Mouse (Mus musculus): Measurements from ENCODE around the gene Srrm2. TPM values are rescaled to one million over a fixed set of nuclear protein-coding genes. Genes with fewer than 3 reads are reported as not detected.

Srrm2 gene
- polyA plus RNA-seq, 1 experiment: 439 TPM

GRCm38 (mm10) chr17:23868513-23868912 is 78.2 kb downstream of the Srrm2 start:
- no peak for TF ChIP-seq CTCF (IDR thresholded peaks at IDR 0.05; ENCODE audit: extremely low read depth, insufficient read length, insufficient replicate concordance, low read depth, low read length)
- no peak for TF ChIP-seq POLR2A (IDR thresholded peaks at IDR 0.05; ENCODE audit: low read depth, low read length)
- whole genome bisulfite sequencing: 93% methylated on average over 11 of the region's 11 CpGs
- no peaks in the 10 kb centered on the region for H3K36me3 ChIP-seq (ENCODE audit: control insufficient read depth, insufficient read depth, low read length)
- no peak overlapping the region for H3K4me3 ChIP-seq (ENCODE audit: low read depth, low read length)
- no peak overlapping the region for H3K27ac ChIP-seq (ENCODE audit: insufficient read depth, low read depth, low read length)
- H3K4me1 ChIP-seq (ENCODE audit: control insufficient read depth, insufficient read depth, insufficient read length, low read length): peaks cover 3% of the 10 kb centered on the region; the same call in 1 of the 2 replicates
- H3K27me3 ChIP-seq (ENCODE audit: control insufficient read depth, insufficient read depth, low read length): no peaks in the 10 kb centered on the region

Other genes starting within 250 kb of the Srrm2 start
- 6.4 and 7.8 TPM in 2 replicates for gene Zfp213, start 226.3 kb upstream of the Srrm2 start, polyA plus RNA-seq (2012; rRNA removed)
- gene Zfp13, start 191.0 kb upstream of the Srrm2 start, polyA plus RNA-seq (2012; rRNA removed): 5.4 and 6.8 TPM in 2 replicates
- gene Zscan10, start 189.7 kb upstream of the Srrm2 start, polyA plus RNA-seq (2012; rRNA removed): not detected in 2 replicates
- 1.5 and 1.6 TPM in 2 replicates for gene Mmp25, start 145.3 kb upstream of the Srrm2 start, polyA plus RNA-seq (2012; rRNA removed)
- gene Bicdl2, start 130.0 kb upstream of the Srrm2 start, polyA plus RNA-seq (2012; rRNA removed): 5.2 and 6.0 TPM in 2 replicates
- gene Hcfc1r1, start 116.9 kb upstream of the Srrm2 start, polyA plus RNA-seq (2012; rRNA removed): 106 and 251 TPM in 2 replicates
- gene Thoc6, start 116.7 kb upstream of the Srrm2 start, polyA plus RNA-seq (2012; rRNA removed): 12.4 and 19.8 TPM in 2 replicates
- 27.9 and 30.9 TPM in 2 replicates for gene Tnfrsf12a, start 113.1 kb upstream of the Srrm2 start, polyA plus RNA-seq (2012; rRNA removed)
- 0.10 and 0.95 TPM in 2 replicates for gene Cldn6, start 111.3 kb upstream of the Srrm2 start, polyA plus RNA-seq (2012; rRNA removed)
- gene Cldn9, start 106.5 kb upstream of the Srrm2 start, polyA plus RNA-seq (2012; rRNA removed): 0.10 and 1.5 TPM in 2 replicates
- not detected in 2 replicates for gene 1520401A03Rik, start 67.7 kb upstream of the Srrm2 start, polyA plus RNA-seq (2012; rRNA removed)
- 25.0 and 42.3 TPM in 2 replicates for gene Pkmyt1, start 64.2 kb upstream of the Srrm2 start, polyA plus RNA-seq (2012; rRNA removed)
- gene Paqr4, start 49.7 kb upstream of the Srrm2 start, polyA plus RNA-seq (2012; rRNA removed): 112 and 152 TPM in 2 replicates
- gene Kremen2, start 44.7 kb upstream of the Srrm2 start, polyA plus RNA-seq (2012; rRNA removed): 1.5 and 2.9 TPM in 2 replicates
- 16.5 and 34.1 TPM in 2 replicates for gene Flywch1, start 18.9 kb upstream of the Srrm2 start, polyA plus RNA-seq (2012; rRNA removed)
- 6.3 and 6.6 TPM in 2 replicates for gene Flywch2, start 4.5 kb upstream of the Srrm2 start, polyA plus RNA-seq (2012; rRNA removed)
- 352 and 591 TPM in 2 replicates for gene Elob, start 38.6 kb downstream of the Srrm2 start, polyA plus RNA-seq (2012; rRNA removed)
- 0.27 and 0.77 TPM in 2 replicates for gene Prss33, start 45.5 kb downstream of the Srrm2 start, polyA plus RNA-seq (2012; rRNA removed)
- 166 and 292 TPM in 2 replicates for gene Prss32, start 53.3 kb downstream of the Srrm2 start, polyA plus RNA-seq (2012; rRNA removed)
- gene Prss41, start 53.6 kb downstream of the Srrm2 start, polyA plus RNA-seq (2012; rRNA removed): 0.56 and 3.4 TPM in 2 replicates
- gene Prss21, start 77.5 kb downstream of the Srrm2 start, polyA plus RNA-seq (2012; rRNA removed): not detected in 2 replicates
- not detected in 2 replicates for gene Dcpp1, start 90.3 kb downstream of the Srrm2 start, polyA plus RNA-seq (2012; rRNA removed)
- gene Dcpp2, start 90.3 kb downstream of the Srrm2 start, polyA plus RNA-seq (2012; rRNA removed): not detected in 2 replicates
- not detected in 2 replicates for gene Dcpp3, start 126.9 kb downstream of the Srrm2 start, polyA plus RNA-seq (2012; rRNA removed)
- gene Sbp, start 151.1 kb downstream of the Srrm2 start, polyA plus RNA-seq (2012; rRNA removed): not detected in 2 replicates
- gene Sbpl, start 164.7 kb downstream of the Srrm2 start, polyA plus RNA-seq (2012; rRNA removed): not detected in 2 replicates
- 22.9 and 150 TPM in 2 replicates for gene Prss30, start 190.0 kb downstream of the Srrm2 start, polyA plus RNA-seq (2012; rRNA removed)
- 0.06 and 0.25 TPM in 2 replicates for gene Prss22, start 207.6 kb downstream of the Srrm2 start, polyA plus RNA-seq (2012; rRNA removed)
- 3.9 and 4.0 TPM in 2 replicates for gene Prss27, start 247.6 kb downstream of the Srrm2 start, polyA plus RNA-seq (2012; rRNA removed)